Mouse (Mus musculus) liver, adult 2 months (tissue): Measurements from ENCODE around the gene Mcidas. TPM values are rescaled to one million over a fixed set of nuclear protein-coding genes. Genes with fewer than 3 reads are reported as not detected.
A peak's percentile ranks its signal among the peaks of the same experiment; 100 is the strongest.
"Not testable (repeated sequence)": the region's sequence is repeated elsewhere in the genome, so short reads cannot be mapped to it uniquely, and the experiment has no call there.

ENCODE experiments used
- DNase-seq: peaks from one replicate; pipeline ENCODE4 v3.0.0-alpha.2; 2011; ENCODE audit warnings: low read depth, low spot score; ENCODE audit errors: extremely low read depth
- H3K27ac ChIP-seq: fragments of 200-500 bp; replicated peaks from 2 replicates; pipeline ENCODE4 v1.5.1; 2012; ENCODE audit warnings: low read depth, mild to moderate bottlenecking, control low read depth, inconsistent platforms, low read length; ENCODE audit not compliant: insufficient read depth
- H3K27me3 ChIP-seq: fragments of 200-500 bp; 2 replicates; pipeline ENCODE4 v1.6.1; 2012; ENCODE audit warnings: mild to moderate bottlenecking, moderate library complexity, low read length, inconsistent platforms; ENCODE audit not compliant: control insufficient read depth, insufficient read depth
- H3K36me3 ChIP-seq: fragments of 200-500 bp; 2 replicates; pipeline ENCODE4 v1.6.1; 2012; ENCODE audit warnings: low read length, inconsistent platforms; ENCODE audit not compliant: control insufficient read depth, insufficient read depth
- H3K4me1 ChIP-seq: fragments of 200-500 bp; 2 replicates; pipeline ENCODE4 v1.6.1; 2011; ENCODE audit warnings: low read length; ENCODE audit not compliant: control insufficient read depth, insufficient read depth
- H3K4me3 ChIP-seq: fragments of 200-500 bp; 2 replicates; pipeline ENCODE4 v1.5.1; 2011; ENCODE audit warnings: low read depth, mild to moderate bottlenecking, control low read depth, low read length, moderate library complexity; ENCODE audit not compliant: insufficient read depth
- H3K79me2 ChIP-seq: fragments of 200-500 bp; 2 replicates; pipeline ENCODE4 v1.6.1; 2012; ENCODE audit warnings: inconsistent platforms, mild to moderate bottlenecking, low read length, moderate library complexity; ENCODE audit not compliant: control insufficient read depth, insufficient read depth
- H3K9ac ChIP-seq: fragments of 200-500 bp; 2 replicates; pipeline ENCODE4 v1.6.1; 2012; ENCODE audit warnings: low read depth, mild to moderate bottlenecking, control low read depth, inconsistent platforms, low read length
- CTCF ChIP-seq: fragments of 200-500 bp; IDR thresholded peaks from 2 replicates; pipeline ENCODE4 v1.5.1; 2011; ENCODE audit warnings: low read depth, low read length, control low read depth
- POLR2A ChIP-seq: fragments of 200-500 bp; IDR thresholded peaks from 2 replicates; pipeline ENCODE4 v1.6.1; 2011; ENCODE audit warnings: low read length, control low read depth; ENCODE audit not compliant: insufficient read depth; ENCODE audit errors: extremely low read depth
- WGBS: fragments of 180-500 bp; shearing (Covaris S2); methylation state at CpG from one replicate; pipeline ENCODE4 v1.1.7; 2018; 5-methylcytosine and 5-hydroxymethylcytosine counted together
- polyA plus RNA-seq: library from polyadenylated mRNA; depleted of rRNA; stranded (reverse); fragments of >200 nt; gene quantifications from 2 replicates; pipeline ENCODE4 v1.2.3, GENCODE M21; 2012
- total RNA-seq: library from RNA; depleted of rRNA; stranded (reverse); fragments of >200 nt; gene quantifications from 2 replicates; pipeline ENCODE4 v1.2.3, GENCODE M21; 2014

Gene Mcidas
- total and polyA plus RNA-seq, 2 experiments, result not detected

GRCm38 (mm10) chr13:112998427-112999201, 5.0 kb downstream of the Mcidas start:
- TF ChIP-seq CTCF, result no peak
- TF ChIP-seq POLR2A, result no peak
- WGBS, result 2% methylated on average over 46 of the region's 46 CpGs

GRCm38 (mm10) chr13:113000090-113000489, 6.4 kb downstream of the Mcidas start:
- no peak for DNase-seq
- WGBS, result 77% methylated on average over 3 of the region's 3 CpGs
- TF ChIP-seq CTCF, result no peak
- no peak for TF ChIP-seq POLR2A
- Histone ChIP-seq H3K4me1 (no peaks in the 10 kb centered on the region), H3K9ac (no peak overlapping the region), H3K27ac (no peak overlapping the region), H3K4me3 (no peak overlapping the region), H3K27me3 (peaks cover 12% of the 10 kb centered on the region), H3K79me2 (no peaks in the 10 kb centered on the region), H3K36me3 (no peaks in the 10 kb centered on the region)

More at GRCm38 (mm10) chr13:112998427-112999201, 5.0 kb downstream of the Mcidas start:
- DNase-seq, result no peak
- H3K27ac ChIP-seq, result no peak overlapping the region
- H3K27me3 ChIP-seq, result peaks cover 22% of the 10 kb centered on the region
- H3K9ac ChIP-seq, result no peak overlapping the region
- peaks cover 5% of the 10 kb centered on the region; the same call in 1 of the 2 replicates for H3K4me1 ChIP-seq
- peak overlapping the region; percentile 17; the same call in 1 of the 2 replicates for H3K4me3 ChIP-seq
- no peaks in the 10 kb centered on the region for H3K79me2 ChIP-seq
- H3K36me3 ChIP-seq, result no peaks in the 10 kb centered on the region

- Histone ChIP-seq H3K36me3 (no peaks in the 10 kb centered on the region), H3K4me1 (no peaks in the 10 kb centered on the region), H3K27me3 (peaks cover 12% of the 10 kb centered on the region), H3K27ac (no peak overlapping the region), H3K4me3 (no peak overlapping the region), H3K79me2 (no peaks in the 10 kb centered on the region), H3K9ac (no peak overlapping the region)
- TF ChIP-seq CTCF (no peak), POLR2A (no peak)
- DNase-seq, result no peak
- WGBS, result 62% methylated on average over 9 of the region's 9 CpGs
Observed at GRCm38 (mm10) chr13:113000576-113001318, 7.1 kb downstream of the Mcidas start.

GRCm38 (mm10) chr13:113012683-113013082, 19.0 kb downstream of the Mcidas start:
- Histone ChIP-seq H3K79me2 (no peaks in the 10 kb centered on the region), H3K4me1 (no peaks in the 10 kb centered on the region), H3K9ac (no peak overlapping the region), H3K27ac (no peak overlapping the region), H3K36me3 (no peaks in the 10 kb centered on the region), H3K27me3 (no peaks in the 10 kb centered on the region), H3K4me3 (no peak overlapping the region)
- WGBS, result 79% methylated on average over 6 of the region's 6 CpGs
- DNase-seq, result no peak
- no peak for TF ChIP-seq CTCF
- no peak for TF ChIP-seq POLR2A

- not testable (repeated sequence) for H3K9ac ChIP-seq, H3K27ac ChIP-seq, H3K4me1 ChIP-seq, H3K79me2 ChIP-seq, H3K36me3 ChIP-seq, H3K27me3 ChIP-seq
- 40% methylated on average over 20 of the region's 20 CpGs for WGBS
- H3K4me3 ChIP-seq, result peak overlapping the region; percentile 55
- DNase-seq, result peak; percentile 27
Observed at GRCm38 (mm10) chr13:113013174-113013953, 19.7 kb downstream of the Mcidas start.
